Mouse (Mus musculus) ES-Bruce4 (cell line): ENCODE data around the gene Ank3. TPM values are rescaled to one million over a fixed set of nuclear protein-coding genes. Genes with fewer than 3 reads are reported as not detected.

Source experiments
- H3K27ac ChIP-seq: 2 replicates; pipeline ENCODE4 v1.5.1; 2012; ENCODE audit warnings: low read length, inconsistent platforms; ENCODE audit not compliant: insufficient read depth
- H3K27me3 ChIP-seq: 2 replicates; pipeline ENCODE4 v1.6.1; 2012; ENCODE audit warnings: mild to moderate bottlenecking, low read length, inconsistent platforms; ENCODE audit not compliant: control insufficient read depth, poor library complexity, insufficient read depth, severe bottlenecking
- H3K36me3 ChIP-seq: 2 replicates; pipeline ENCODE4 v1.6.1; 2012; ENCODE audit warnings: inconsistent platforms, mild to moderate bottlenecking, low read length, moderate library complexity; ENCODE audit not compliant: control insufficient read depth, poor library complexity, insufficient read depth, severe bottlenecking
- H3K4me1 ChIP-seq: one replicate; pipeline ENCODE4 v1.8.1; 2011; ENCODE audit warnings: low read length; ENCODE audit not compliant: control insufficient read depth, insufficient read depth
- H3K4me3 ChIP-seq: 2 replicates; pipeline ENCODE4 v1.5.1; 2011; ENCODE audit warnings: low read depth, mild to moderate bottlenecking, low read length
- H3K9ac ChIP-seq: 2 replicates; pipeline ENCODE4 v1.6.1; 2012; ENCODE audit warnings: low read depth, mild to moderate bottlenecking, inconsistent platforms; ENCODE audit not compliant: poor library complexity, severe bottlenecking
- H3K9me3 ChIP-seq: replicated peaks from 2 replicates; pipeline ENCODE4 v1.6.1; 2012; ENCODE audit warnings: mild to moderate bottlenecking, low read length, inconsistent platforms; ENCODE audit not compliant: control insufficient read depth, poor library complexity, insufficient read depth, severe bottlenecking
- CTCF ChIP-seq: IDR thresholded peaks from one replicate; pipeline ENCODE4 v1.8.1; 2011; ENCODE audit warnings: low read depth, low read length
- EP300 ChIP-seq: IDR thresholded peaks from 2 replicates; pipeline ENCODE4 v1.6.1; 2011; ENCODE audit warnings: low read depth, low read length; ENCODE audit not compliant: insufficient read depth
- POLR2A ChIP-seq: IDR thresholded peaks from one replicate; pipeline ENCODE4 v1.8.1; 2011; ENCODE audit warnings: low read length; ENCODE audit not compliant: insufficient read depth
- polyA plus RNA-seq: library from polyadenylated mRNA; stranded (reverse); fragments of >200 nt; gene quantifications from 2 replicates; pipeline ENCODE4 v1.2.4, GENCODE M21; 2011; ENCODE audit warnings: low read depth; ENCODE audit not compliant: missing spikeins, insufficient read depth, insufficient read length

Ank3 gene
- polyA plus RNA-seq, 1 experiment, result 61.0 TPM

DNA sequence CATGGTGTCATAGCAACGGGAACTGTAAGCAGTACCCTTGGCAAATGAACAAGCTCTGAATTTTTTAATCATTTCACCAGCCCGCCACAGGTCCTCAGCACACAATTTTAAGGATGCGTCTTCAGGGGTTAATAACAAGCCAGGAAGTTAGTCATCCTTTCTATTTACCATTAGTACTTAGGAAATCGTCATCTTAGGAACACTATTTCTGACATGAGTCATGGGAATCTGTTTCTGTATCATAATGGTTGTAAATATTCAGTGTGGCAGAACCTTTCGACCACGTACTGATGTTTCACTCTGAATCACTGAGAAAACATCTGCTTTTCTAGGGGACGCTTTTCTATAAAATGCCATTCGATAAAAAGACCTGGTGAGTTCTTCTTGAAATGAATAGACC is 109.1 kb downstream of the Ank3 start:
- H3K27me3 ChIP-seq, result no peaks in the 10 kb centered on the region
- TF ChIP-seq EP300, result no peak
- no peaks in the 10 kb centered on the region for H3K36me3 ChIP-seq
- H3K9me3 ChIP-seq, result no peaks in the 10 kb centered on the region
- no peaks in the 10 kb centered on the region for H3K4me1 ChIP-seq
- H3K9ac ChIP-seq, result no peak overlapping the region
- H3K4me3 ChIP-seq, result no peak overlapping the region
- no peak overlapping the region for H3K27ac ChIP-seq

DNA sequence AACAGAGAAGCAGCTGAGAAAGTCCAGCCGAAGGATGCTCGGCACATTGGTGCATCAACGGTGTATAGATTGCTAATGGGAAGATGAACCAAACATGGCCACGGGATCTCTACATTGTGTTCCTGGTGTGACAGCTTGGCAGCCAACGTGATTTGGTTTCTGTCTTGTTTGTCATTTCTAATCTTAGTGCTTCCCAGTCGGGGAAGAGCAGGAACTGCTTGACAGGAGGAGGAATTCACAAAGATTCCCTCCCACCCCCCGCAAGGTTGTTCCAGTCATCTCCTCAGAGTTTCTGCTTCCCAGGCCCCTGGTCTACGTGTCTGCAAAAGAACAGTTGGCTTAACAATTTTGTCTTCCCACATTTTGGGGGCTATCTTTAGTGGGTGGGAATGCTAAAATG is 111.8 kb downstream of the Ank3 start:
- no peak overlapping the region for H3K9ac ChIP-seq
- no peaks in the 10 kb centered on the region for H3K9me3 ChIP-seq
- no peak overlapping the region for H3K27ac ChIP-seq
- no peaks in the 10 kb centered on the region for H3K4me1 ChIP-seq
- H3K4me3 ChIP-seq, result no peak overlapping the region
- no peaks in the 10 kb centered on the region for H3K27me3 ChIP-seq
- no peak for TF ChIP-seq CTCF
- TF ChIP-seq EP300, result no peak
- no peak for TF ChIP-seq POLR2A
- no peaks in the 10 kb centered on the region for H3K36me3 ChIP-seq

DNA sequence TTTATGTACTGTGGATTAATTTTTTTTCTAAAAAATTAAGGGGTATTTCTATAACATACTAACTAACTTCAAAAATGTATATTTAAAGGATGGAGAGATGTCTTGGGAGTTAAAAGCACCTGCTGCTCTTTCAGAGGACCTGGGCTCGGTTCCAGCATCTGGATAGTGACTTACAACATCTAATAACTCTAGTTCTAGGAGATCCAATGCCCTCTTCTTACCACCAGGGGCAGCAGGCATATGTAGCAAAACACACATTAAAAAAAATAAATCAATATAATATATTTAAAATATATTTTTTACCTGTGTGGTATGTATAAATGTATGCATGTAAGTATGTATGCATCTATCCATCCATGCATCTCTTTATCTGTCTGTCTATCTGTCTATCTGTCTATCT is 112.7 kb downstream of the Ank3 start:
- Histone ChIP-seq H3K9me3 (no peaks in the 10 kb centered on the region), H3K9ac (no peak overlapping the region), H3K36me3 (no peaks in the 10 kb centered on the region), H3K27ac (no peak overlapping the region), H3K4me1 (no peaks in the 10 kb centered on the region), H3K27me3 (no peaks in the 10 kb centered on the region), H3K4me3 (no peak overlapping the region)
- no peak for TF ChIP-seq EP300
- no peak for TF ChIP-seq CTCF
- no peak for TF ChIP-seq POLR2A

DNA sequence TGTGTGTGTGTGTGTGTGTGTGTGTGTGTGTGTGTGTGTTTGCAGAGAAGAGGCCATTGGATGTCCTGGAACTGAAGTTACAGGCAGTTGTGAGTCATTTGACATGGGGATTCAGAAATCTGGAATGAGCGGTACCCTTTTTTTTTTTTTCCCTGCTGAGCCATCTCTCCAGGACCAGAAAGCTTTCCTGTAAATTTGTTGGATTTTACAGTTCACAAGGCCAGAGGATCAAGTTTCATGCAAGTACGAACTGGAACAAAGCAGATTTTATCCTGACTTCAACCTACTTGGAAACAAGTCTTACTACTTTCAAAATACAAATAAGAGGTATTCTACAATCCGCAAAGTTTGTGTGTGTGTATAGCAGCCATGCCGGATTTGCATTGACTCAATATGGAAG is 123.4 kb downstream of the Ank3 start:
- no peak overlapping the region for H3K4me3 ChIP-seq
- TF ChIP-seq POLR2A, result no peak
- TF ChIP-seq EP300, result no peak
- TF ChIP-seq CTCF, result no peak
- H3K9me3 ChIP-seq, result no peaks in the 10 kb centered on the region

DNA sequence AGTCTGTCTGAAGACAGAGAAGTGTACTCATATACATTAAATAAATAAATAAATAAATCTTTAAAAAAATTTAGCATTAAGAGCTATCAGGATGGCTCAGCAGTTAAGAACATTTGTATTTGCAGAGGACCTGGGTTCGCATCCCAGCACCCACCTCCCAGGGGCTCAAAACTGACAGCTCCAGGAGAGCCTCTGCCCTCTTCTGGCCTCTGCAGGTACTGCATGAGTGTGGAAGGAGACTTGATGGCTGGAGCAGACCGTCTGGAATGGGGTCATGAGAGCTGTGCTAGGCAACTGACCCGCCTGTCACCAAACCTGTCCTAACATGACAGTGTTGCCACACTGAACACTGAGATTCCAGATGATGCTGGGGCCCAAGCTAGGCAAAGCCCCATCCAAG is 124.6 kb downstream of the Ank3 start:
- no peak overlapping the region for H3K4me3 ChIP-seq
- no peaks in the 10 kb centered on the region for H3K4me1 ChIP-seq
- TF ChIP-seq EP300 (no peak), CTCF (peak; percentile 80), POLR2A (no peak)
- no peaks in the 10 kb centered on the region for H3K27me3 ChIP-seq
- H3K9me3 ChIP-seq, result no peaks in the 10 kb centered on the region
- H3K27ac ChIP-seq, result no peak overlapping the region
- H3K9ac ChIP-seq, result no peak overlapping the region
- H3K36me3 ChIP-seq, result no peaks in the 10 kb centered on the region

More for the DNA sequence above, 123.4 kb downstream of the Ank3 start:
- Histone ChIP-seq H3K27me3 (no peaks in the 10 kb centered on the region), H3K27ac (no peak overlapping the region), H3K36me3 (no peaks in the 10 kb centered on the region), H3K9ac (no peak overlapping the region), H3K4me1 (no peaks in the 10 kb centered on the region)

DNA sequence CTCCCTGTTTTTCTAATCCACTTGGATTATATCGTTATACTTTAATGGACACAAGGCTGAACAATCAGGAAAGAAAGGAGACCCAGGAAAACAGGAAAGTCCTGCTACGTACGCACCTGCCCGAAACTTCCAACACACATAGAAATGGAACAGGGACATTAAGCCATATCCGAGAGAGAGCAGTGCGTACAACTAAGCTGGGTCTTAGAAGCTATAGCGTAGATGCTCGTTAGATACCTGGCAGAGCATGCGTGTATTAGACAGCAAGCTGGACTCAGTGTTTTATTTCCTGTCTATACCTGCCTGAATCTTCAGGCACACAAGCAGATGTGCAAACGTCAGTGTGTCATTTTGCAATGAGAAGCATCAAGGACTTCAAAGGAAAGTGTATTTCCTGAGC is 128.7 kb downstream of the Ank3 start:
- no peak overlapping the region for H3K4me3 ChIP-seq
- TF ChIP-seq EP300 (no peak), CTCF (no peak), POLR2A (no peak)
- no peaks in the 10 kb centered on the region for H3K27me3 ChIP-seq
- H3K4me1 ChIP-seq, result peaks cover 4% of the 10 kb centered on the region
- H3K9ac ChIP-seq, result no peak overlapping the region
- H3K27ac ChIP-seq, result no peak overlapping the region
- no peaks in the 10 kb centered on the region for H3K36me3 ChIP-seq
- H3K9me3 ChIP-seq, result no peaks in the 10 kb centered on the region
